Mouse (Mus musculus) gastrocnemius, adult 8-10 months (tissue): ENCODE measurements around the gene Rasl11b. TPM values are rescaled to one million over a fixed set of nuclear protein-coding genes. Genes with fewer than 3 reads are reported as not detected.

Source experiments
- DNase-seq, 2 experiments: peaks; one replicate each; pipeline ENCODE4 v3.0.0; 2022; ENCODE audit warnings: low spot score in 2 of 2
- total RNA-seq, 4 experiments: library from RNA; stranded (reverse); gene quantifications; 2 replicates each; pipeline ENCODE4 v1.2.4; 2022

Rasl11b gene
- total RNA-seq, 4 experiments from 2014 or later, result 1.4 to 10.6 (median 2.7) TPM

- DNase-seq, result no peak
Observed at GRCm38 (mm10) chr5:74188076-74188475, 7.0 kb upstream of the Rasl11b start.

- DNase-seq, result no peak
Observed at GRCm38 (mm10) chr5:74188886-74189285, 6.2 kb upstream of the Rasl11b start.

GRCm38 (mm10) chr5:74189484-74190160 is 5.5 kb upstream of the Rasl11b start:
- DNase-seq, result no peak

- DNase-seq, result no peak
Observed at GRCm38 (mm10) chr5:74190161-74190491, 5.0 kb upstream of the Rasl11b start.

GRCm38 (mm10) chr5:74190911-74191310 is 4.2 kb upstream of the Rasl11b start:
- no peak for DNase-seq

- DNase-seq, result no peak
Observed at GRCm38 (mm10) chr5:74193008-74193407, 2.1 kb upstream of the Rasl11b start.

GRCm38 (mm10) chr5:74193626-74194025 is 1.5 kb upstream of the Rasl11b start:
- DNase-seq, result no peak

GRCm38 (mm10) chr5:74194027-74194840 is 852 bp upstream of the Rasl11b start:
- DNase-seq, result no peak

- DNase-seq, result no peak
Observed at GRCm38 (mm10) chr5:74195614-74196306, 674 bp downstream of the Rasl11b start.

- DNase-seq, result no peak
Observed at GRCm38 (mm10) chr5:74196307-74196618, 1.2 kb downstream of the Rasl11b start.

- DNase-seq, result no peak
Observed at GRCm38 (mm10) chr5:74197541-74198330, 2.6 kb downstream of the Rasl11b start.

GRCm38 (mm10) chr5:74198446-74198845 is 3.4 kb downstream of the Rasl11b start:
- DNase-seq, result no peak

- no peak for DNase-seq
Observed at GRCm38 (mm10) chr5:74199793-74200192, 4.7 kb downstream of the Rasl11b start.

GRCm38 (mm10) chr5:74200481-74200880 is 5.4 kb downstream of the Rasl11b start:
- no peak for DNase-seq

GRCm38 (mm10) chr5:74201570-74202357 is 6.7 kb downstream of the Rasl11b start:
- DNase-seq, result no peak

- DNase-seq, result no peak
Observed at GRCm38 (mm10) chr5:74202515-74202914, 7.4 kb downstream of the Rasl11b start.

GRCm38 (mm10) chr5:74204465-74204864 is 9.4 kb downstream of the Rasl11b start:
- no peak for DNase-seq

GRCm38 (mm10) chr5:74205509-74205908 is 10.4 kb downstream of the Rasl11b start:
- DNase-seq, result no peak

GRCm38 (mm10) chr5:74206038-74206437 is 11.0 kb downstream of the Rasl11b start:
- no peak for DNase-seq

GRCm38 (mm10) chr5:74206649-74207048 is 11.6 kb downstream of the Rasl11b start:
- no peak for DNase-seq

GRCm38 (mm10) chr5:74207209-74207608 is 12.1 kb downstream of the Rasl11b start:
- no peak for DNase-seq
